Mouse (Mus musculus) embryo, embryonic 10 days (tissue): Measurements from ENCODE around the gene Crnn.

Source experiments
- DNase-seq: peaks from one replicate; pipeline ENCODE4 v3.0.0-alpha.2; 2015; ENCODE audit warnings: low spot score

The Crnn gene

DNA sequence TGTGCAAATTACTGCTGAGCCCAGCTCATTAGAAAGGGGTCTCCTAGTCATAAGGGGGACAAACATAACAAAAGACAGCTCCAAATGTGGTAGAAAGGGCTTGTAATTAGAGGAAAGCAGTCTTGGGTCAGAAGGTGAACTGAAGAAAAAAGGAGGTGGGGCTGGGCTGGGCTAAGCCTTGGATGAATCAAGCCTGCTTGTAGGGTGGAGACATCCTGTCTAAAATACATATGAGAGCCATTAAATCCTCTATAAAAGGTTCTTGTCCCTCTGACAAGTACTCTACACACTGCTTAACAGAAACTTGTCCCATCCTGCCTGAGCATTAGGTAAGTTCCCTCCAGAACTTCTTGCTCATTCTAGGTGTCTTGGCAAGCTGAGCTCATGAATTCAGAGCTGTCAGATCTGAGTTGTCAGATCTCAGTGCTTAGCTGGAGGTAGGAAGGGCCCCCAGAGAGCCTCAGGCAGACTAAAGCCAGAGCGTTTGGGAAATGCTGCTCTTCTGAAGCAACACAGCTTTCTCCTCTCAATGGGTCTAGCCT is at the start of gene Crnn:
Gene Crnn, plus strand, starts transcription at position 278 of the 542 bp plus-strand sequence.
- no peak for DNase-seq

DNA sequence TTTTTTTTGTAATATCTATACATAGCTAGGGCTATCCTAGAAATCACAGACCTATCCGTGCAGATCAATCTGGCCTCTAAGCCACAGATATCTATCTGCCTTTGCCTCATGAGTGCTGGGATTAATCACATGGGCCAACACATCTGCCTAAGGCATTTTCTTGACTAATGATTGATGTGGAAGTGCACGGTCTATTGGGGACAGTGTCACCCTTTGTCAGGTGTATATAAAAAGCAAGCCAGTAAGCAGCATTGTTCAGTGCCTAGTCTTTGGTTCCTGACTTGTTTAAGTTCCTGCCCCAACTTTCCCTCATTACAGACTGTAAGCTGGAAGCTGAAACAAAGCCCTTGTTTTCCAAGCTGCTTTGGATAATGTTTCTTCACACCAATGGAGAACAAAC is 48.1 kb upstream of the Crnn start:
- DNase-seq: no peak

DNA sequence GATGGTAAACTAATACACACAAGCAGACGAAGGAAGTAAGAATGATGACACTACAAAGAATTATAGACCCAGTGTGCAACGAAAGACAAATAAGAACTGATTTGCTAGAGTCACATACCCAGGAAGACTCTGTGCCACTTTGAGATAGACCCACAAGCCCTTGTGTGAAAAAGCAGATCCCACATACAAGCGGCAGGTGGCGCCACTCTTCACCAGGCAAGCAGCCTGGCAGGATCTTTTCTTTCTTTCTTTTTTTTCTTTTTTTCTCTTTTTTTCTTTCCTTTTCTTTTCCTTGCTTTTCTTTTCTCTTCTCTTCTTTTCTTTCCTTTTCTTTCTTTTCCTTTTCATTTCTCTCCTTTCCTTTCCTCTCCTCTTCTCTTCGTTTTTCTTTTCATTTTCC is 32.9 kb upstream of the Crnn start:
- DNase-seq: peak; percentile 9

GRCm38 (mm10) chr3:93114481-93114880 is 30.1 kb upstream of the Crnn start:
- peak; percentile 73 for DNase-seq

GRCm38 (mm10) chr3:93119101-93119500 is 25.5 kb upstream of the Crnn start:
- DNase-seq: no peak

DNA sequence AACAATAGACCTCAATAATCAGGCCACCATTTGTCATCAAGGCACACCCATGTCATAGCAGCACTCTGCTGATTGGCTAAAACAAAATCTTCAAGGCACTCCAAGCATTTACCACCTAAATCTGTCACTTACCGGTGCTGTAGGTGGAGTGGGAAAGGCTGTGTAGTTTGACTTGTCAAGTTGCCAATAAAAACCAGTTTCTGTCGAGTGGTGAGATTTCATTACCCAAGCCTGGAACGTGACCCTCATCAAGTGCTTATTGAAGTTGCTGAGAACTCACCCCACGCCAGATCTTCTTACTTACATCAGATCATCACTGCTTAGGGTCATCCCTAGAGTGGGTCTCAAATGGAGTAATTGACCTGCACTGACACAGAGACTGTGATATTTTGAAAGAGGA is 16.5 kb upstream of the Crnn start:
- DNase-seq: no peak

DNA sequence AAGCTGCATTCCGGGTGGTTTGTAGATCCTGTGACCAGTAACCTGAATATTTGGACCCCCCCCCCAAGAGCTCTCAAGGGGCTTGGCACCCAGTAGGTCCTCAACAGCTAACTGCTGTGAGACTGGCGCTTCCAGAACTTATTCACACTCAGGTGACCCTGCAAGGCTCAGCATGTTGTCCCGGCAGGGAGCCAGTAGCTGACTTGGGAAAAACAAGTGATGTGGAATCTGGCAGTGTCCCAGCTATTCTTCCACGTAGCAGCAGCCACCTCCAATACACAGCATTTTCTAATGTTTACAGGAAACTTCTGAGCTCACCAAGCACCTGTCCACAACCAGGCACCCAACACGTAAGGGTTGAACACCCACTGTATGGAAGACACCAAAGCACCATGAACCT is 15.5 kb upstream of the Crnn start:
- DNase-seq: no peak

- peak; percentile 73 for DNase-seq
These were observed 14.1 kb upstream of the Crnn start for GRCm38 (mm10) chr3:93130460-93130859.

- no peak for DNase-seq
These were observed 17.9 kb downstream of the Crnn start for GRCm38 (mm10) chr3:93162502-93162901.

DNA sequence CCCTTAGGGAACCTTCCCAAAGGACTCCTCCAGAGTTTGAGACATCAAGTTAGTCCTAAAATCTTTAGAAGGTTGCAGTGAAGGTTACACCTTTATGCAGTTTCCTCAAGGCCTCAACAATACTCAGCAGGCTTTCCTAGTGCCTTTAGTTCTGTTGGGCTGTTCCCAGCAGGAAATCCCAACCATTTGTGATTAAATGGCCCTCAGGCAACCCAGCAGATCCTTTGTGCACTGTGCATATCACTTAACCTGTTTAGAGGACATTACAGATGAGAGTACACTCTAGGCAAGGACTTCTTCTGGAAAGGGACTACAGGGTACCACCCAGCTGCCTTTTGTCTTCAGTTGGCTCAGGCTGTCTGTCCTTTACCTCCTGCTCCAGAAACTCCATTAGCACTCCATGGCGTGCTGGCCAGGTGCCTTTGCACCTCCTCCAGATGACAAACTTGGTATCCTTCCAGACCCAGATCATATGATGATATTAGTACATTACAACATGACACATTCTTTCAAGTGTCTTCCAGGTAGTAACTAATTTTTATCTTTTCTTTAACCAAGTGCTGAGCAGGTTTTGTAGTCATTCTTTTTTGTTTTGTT is 18.5 kb downstream of the Crnn start:
- no peak for DNase-seq

DNA sequence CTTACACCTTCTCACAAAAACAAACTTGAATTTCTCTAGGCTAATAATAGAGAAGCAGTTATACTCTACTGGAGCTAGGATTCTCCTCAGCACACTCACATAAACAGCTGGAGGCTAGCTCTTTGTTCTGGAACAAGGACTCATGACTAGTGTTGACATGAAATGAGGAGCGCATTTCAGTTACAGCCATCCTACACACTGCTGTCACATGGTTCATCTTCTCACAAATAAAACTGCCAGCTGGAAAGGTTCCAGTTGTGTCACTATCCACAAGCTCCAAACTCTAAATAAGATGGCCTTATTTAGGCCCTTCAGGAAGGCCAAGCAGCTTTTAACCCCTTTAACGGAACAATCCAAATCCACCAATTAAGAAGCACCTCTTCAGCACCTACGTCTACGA is 36.3 kb downstream of the Crnn start:
- no peak for DNase-seq

- DNase-seq: no peak
These were observed 52.4 kb downstream of the Crnn start, which contains the start of gene Flg2 for GRCm38 (mm10) chr3:93196978-93197377. TSS of gene Flg2 (plus strand) at chr3:93197278.
